Mouse (Mus musculus) kidney, postnatal 25 days (tissue): ENCODE measurements at regions not wholly inside any gene's neighbourhood (a gene's known extent, or its start where the extent isn't known, plus 50 kb on each side); places are given as distances from the start of the nearest gene placed in this dataset.

ENCODE experiments used
- DNase-seq, 2 experiments: peaks; one replicate each; pipeline ENCODE4 v3.0.0; 2021; ENCODE audit warnings: mixed read lengths in 2 of 2

GRCm38 (mm10) chr3:140645785-140646388, 566.3 kb downstream of the Pdha2 start:
- no peak for DNase-seq

- no peak for DNase-seq
These were observed 592.3 kb downstream of the Pdha2 start for GRCm38 (mm10) chr3:140619885-140620284.
